Mouse (Mus musculus) CH12.LX (cell line): ENCODE measurements at regions not wholly inside any gene's neighbourhood (a gene's known extent, or its start where the extent isn't known, plus 50 kb on each side); places are given as distances from the start of the nearest gene placed in this dataset.

Source experiments
- CTCF ChIP-seq, 2 experiments: IDR thresholded peaks in 1 of 2; conservative IDR thresholded peaks in 1 of 2; 2 replicates each; pipeline ENCODE4 v1.5.1; 2011 to 2012; ENCODE audit warnings: low read depth in 2 of 2, low read length in 2 of 2, improper control_type of control experiment in 1 of 2, inconsistent platforms in 1 of 2, mild to moderate bottlenecking in 1 of 2, moderate library complexity in 1 of 2
- E2F4 ChIP-seq: IDR thresholded peaks from 2 replicates; pipeline ENCODE4 v1.6.1; 2011; ENCODE audit warnings: low read depth, low read length, improper control_type of control experiment; ENCODE audit not compliant: insufficient replicate concordance
- EP300 ChIP-seq: IDR thresholded peaks from 2 replicates; pipeline ENCODE4 v1.6.1; 2011; ENCODE audit warnings: low read length, improper control_type of control experiment
- ETS1 ChIP-seq: conservative IDR thresholded peaks from 2 replicates; pipeline ENCODE4 v1.6.1; 2012; ENCODE audit warnings: low read depth, mild to moderate bottlenecking, inconsistent platforms, low read length, improper control_type of control experiment, moderate library complexity
- HCFC1 ChIP-seq: IDR thresholded peaks from 2 replicates; pipeline ENCODE4 v1.6.1; 2012; ENCODE audit warnings: low read depth, mild to moderate bottlenecking, inconsistent platforms, low read length, improper control_type of control experiment
- MAX ChIP-seq: IDR thresholded peaks from 2 replicates; pipeline ENCODE4 v1.6.1; 2011; ENCODE audit warnings: low read length, improper control_type of control experiment
- NRF1 ChIP-seq: IDR thresholded peaks from 2 replicates; pipeline ENCODE4 v1.6.1; 2014; ENCODE audit warnings: low read depth, mild to moderate bottlenecking, inconsistent platforms, low read length, improper control_type of control experiment, moderate library complexity
- POLR2A ChIP-seq: IDR thresholded peaks from 2 replicates; pipeline ENCODE4 v1.6.1; 2011; ENCODE audit warnings: low read depth, mild to moderate bottlenecking, improper control_type of control experiment, low read length
- POLR2AphosphoS2 ChIP-seq: IDR thresholded peaks from 2 replicates; pipeline ENCODE4 v1.6.1; 2011; ENCODE audit warnings: low read depth, low read length, improper control_type of control experiment
- USF2 ChIP-seq: conservative IDR thresholded peaks from 2 replicates; pipeline ENCODE4 v1.6.1; 2011; ENCODE audit warnings: low read depth, low read length, improper control_type of control experiment
- ZC3H11A ChIP-seq: IDR thresholded peaks from 2 replicates; pipeline ENCODE4 v1.6.1; 2012; ENCODE audit warnings: low read depth, mild to moderate bottlenecking, inconsistent platforms, low read length, improper control_type of control experiment
- ZNF384 ChIP-seq: IDR thresholded peaks from 2 replicates; pipeline ENCODE4 v1.6.1; 2012; ENCODE audit warnings: low read depth, low read length, improper control_type of control experiment, inconsistent platforms

DNA sequence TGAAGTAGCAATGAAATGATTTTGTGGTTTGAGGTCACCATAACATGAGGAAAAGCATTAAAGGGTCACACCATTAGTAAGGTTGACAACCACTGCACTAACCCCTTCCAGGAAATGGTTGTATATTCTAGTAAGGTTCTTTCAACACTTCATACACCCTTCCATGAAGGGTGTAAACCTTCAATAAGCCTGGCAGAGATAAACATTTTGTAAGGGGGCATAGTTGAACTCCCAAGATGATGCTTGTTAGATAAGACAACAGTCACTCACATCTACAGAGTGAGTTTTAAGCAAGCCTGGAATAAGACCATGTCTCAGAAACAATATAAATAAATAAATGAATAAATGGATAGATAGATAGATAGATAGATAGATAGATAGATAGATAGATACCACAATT lies 171.1 kb downstream of the Tmsb4x start:
- no peak for TF ChIP-seq EP300
- no peak for TF ChIP-seq POLR2AphosphoS2
- TF ChIP-seq CTCF (conservative IDR thresholded peaks at IDR 0.05 in 1 of 2, IDR thresholded peaks at IDR 0.05 in 1 of 2; ENCODE audit: low read depth in 2 of 2, low read length in 2 of 2): no peak
- TF ChIP-seq ZNF384: no peak
- TF ChIP-seq POLR2A: no peak
- TF ChIP-seq USF2: no peak
- no peak for TF ChIP-seq NRF1
- TF ChIP-seq E2F4: no peak
- TF ChIP-seq ZC3H11A: no peak
- TF ChIP-seq ETS1: no peak
- no peak for TF ChIP-seq HCFC1
- TF ChIP-seq MAX: no peak
